8 mouse cellular contexts compared by ENCODE assay signal in genomic region chr14:21984757-21985425, GRCm38 (mm10). TPM values are rescaled to one million over a fixed set of nuclear protein-coding genes. Genes with fewer than 3 reads are reported as not detected.
DNase-seq lines count a peak whose midpoint lies in the region; ATAC-seq lines count a peak whose summit lies in the region.

No protein-coding gene starts in this region.

- no peak for ATAC-seq in forebrain, embryonic 15.5 days (replicated peaks)
- no peak for ATAC-seq in hindbrain, embryonic 16.5 days
- ATAC-seq in liver, embryonic 12.5 days = no peak
- no peak for ATAC-seq in neural tube, embryonic 13.5 days (ENCODE audit: low read depth)

- H3K4me2 ChIP-seq in forebrain, embryonic 15.5 days (replicated peaks) = peak overlapping the region; percentile 87
- peak overlapping the region; percentile 84 for H3K4me2 ChIP-seq in hindbrain, embryonic 16.5 days (ENCODE audit: low read length)
- H3K4me2 ChIP-seq in liver, embryonic 12.5 days = peak overlapping the region; percentile 69
- H3K4me2 ChIP-seq in neural tube, embryonic 13.5 days = peak overlapping the region; percentile 91

- H3K9ac ChIP-seq in forebrain, embryonic 15.5 days (replicated peaks) = peak overlapping the region; percentile 59
- peak overlapping the region; percentile 83 for H3K9ac ChIP-seq in hindbrain, embryonic 16.5 days (ENCODE audit: low read depth, low read length)
- peak overlapping the region; percentile 53 for H3K9ac ChIP-seq in liver, embryonic 12.5 days
- H3K9ac ChIP-seq in neural tube, embryonic 13.5 days = peak overlapping the region; percentile 97

- H3K9me3 ChIP-seq in forebrain, embryonic 15.5 days = no peaks in the 10 kb centered on the region
- H3K9me3 ChIP-seq in hindbrain, embryonic 16.5 days (ENCODE audit: control insufficient read depth, low read length) = no peaks in the 10 kb centered on the region
- no peaks in the 10 kb centered on the region for H3K9me3 ChIP-seq in liver, embryonic 12.5 days (replicated peaks)
- H3K9me3 ChIP-seq in neural tube, embryonic 13.5 days = no peaks in the 10 kb centered on the region

- H3K27me3 ChIP-seq in forebrain, embryonic 15.5 days = peaks cover 66% of the 10 kb centered on the region
- no peaks in the 10 kb centered on the region for H3K27me3 ChIP-seq in hindbrain, embryonic 16.5 days (replicated peaks; ENCODE audit: control insufficient read depth, insufficient read depth, low read length)
- peaks cover 97% of the 10 kb centered on the region for H3K27me3 ChIP-seq in liver, embryonic 12.5 days (replicated peaks)
- 0 out of 2 replicates have a peak, but pooled peaks cover 4% of the 10 kb centered on the region for H3K27me3 ChIP-seq in neural tube, embryonic 13.5 days

- peak overlapping the region; percentile 58 for H3K4me3 ChIP-seq in forebrain, embryonic 15.5 days
- H3K4me3 ChIP-seq in hindbrain, embryonic 16.5 days (ENCODE audit: low read length) = peak overlapping the region; percentile 75
- H3K4me3 ChIP-seq in liver, embryonic 12.5 days = peak overlapping the region; percentile 60
- peak overlapping the region; percentile 91 for H3K4me3 ChIP-seq in neural tube, embryonic 13.5 days

- no peaks in the 10 kb centered on the region for H3K36me3 ChIP-seq in forebrain, embryonic 15.5 days
- no peaks in the 10 kb centered on the region for H3K36me3 ChIP-seq in hindbrain, embryonic 16.5 days (ENCODE audit: control insufficient read depth, insufficient read depth, low read length)
- 0 out of 2 replicates have a peak, but pooled peaks cover 5% of the 10 kb centered on the region for H3K36me3 ChIP-seq in liver, embryonic 12.5 days
- H3K36me3 ChIP-seq in neural tube, embryonic 13.5 days = peaks cover 13% of the 10 kb centered on the region

- H3K4me1 ChIP-seq in forebrain, embryonic 15.5 days = peaks cover 69% of the 10 kb centered on the region
- H3K4me1 ChIP-seq in hindbrain, embryonic 16.5 days (ENCODE audit: control insufficient read depth, insufficient read depth, low read depth, low read length) = peaks cover 40% of the 10 kb centered on the region
- H3K4me1 ChIP-seq in liver, embryonic 12.5 days = peaks cover 39% of the 10 kb centered on the region
- H3K4me1 ChIP-seq in neural tube, embryonic 13.5 days (replicated peaks) = peaks cover 50% of the 10 kb centered on the region

- 4% methylated on average over 49 of the region's 49 CpGs for WGBS in forebrain, embryonic 15.5 days
- WGBS in hindbrain, embryonic 16.5 days = 3% methylated on average over 49 of the region's 49 CpGs
- 2% methylated on average over 49 of the region's 49 CpGs for WGBS in liver, embryonic 12.5 days (ENCODE audit: insufficient replicate concordance)
- WGBS in neural tube, embryonic 13.5 days = under 1% methylated on average over 49 of the region's 49 CpGs

- peak; percentile 82 for DNase-seq in 3134 (ENCODE audit: extremely low read depth, insufficient read length, low spot score)
- DNase-seq in adrenal gland, adult 18-20 months (ENCODE audit: low spot score in 2 of 2) = peak; percentile 58 to 68
- no peak for DNase-seq in frontal cortex, postnatal 25 days (ENCODE audit: low spot score in 2 of 2)
- no peak for DNase-seq in layer of hippocampus, postnatal 14 days (ENCODE audit: low spot score in 2 of 2)

- peak overlapping the region; percentile 89 for H3K27ac ChIP-seq in forebrain, embryonic 15.5 days (replicated peaks)
- H3K27ac ChIP-seq in hindbrain, embryonic 16.5 days (ENCODE audit: low read depth, low read length) = peak overlapping the region; percentile 92
- H3K27ac ChIP-seq in liver, embryonic 12.5 days = 0 out of 2 replicates have a peak overlapping the region, but pooled peaks have one; percentile 10
- peak overlapping the region; percentile 99 for H3K27ac ChIP-seq in neural tube, embryonic 13.5 days (replicated peaks)

RNA-seq across cellular contexts. Expression of gene Zfp503, which starts 4.5 kb away (rescaled TPM):
- total RNA-seq in adrenal gland, adult 18-20 months (2021) = 10 to 100 TPM; 21.9 to 25.3 TPM
- polyA plus RNA-seq in forebrain, embryonic 15.5 days (2015; fragmentation: Nextera tagmentation; extraction: Ambion mirVana) = 7.4 TPM in 2 replicates
- polyA plus RNA-seq in hindbrain, embryonic 16.5 days (2015; fragmentation: Nextera tagmentation; extraction: Ambion mirVana) = 8.0 and 9.9 TPM in 2 replicates
- polyA plus RNA-seq in liver, embryonic 12.5 days (2016; fragmentation: Nextera tagmentation; extraction: Ambion mirVana) = 2.8 and 4.0 TPM in 2 replicates
- polyA plus RNA-seq in neural tube, embryonic 13.5 days (2015; fragmentation: Nextera tagmentation; extraction: Ambion mirVana) = 16.9 and 20.4 TPM in 2 replicates
- total RNA-seq in layer of hippocampus, postnatal 14 days (2021) = 1 to 10 TPM; 2.9 TPM

RNA-seq across cellular contexts. Expression of gene Lrmda, which starts 34.6 kb away (rescaled TPM):
- 1 to 10 TPM; 6.8 to 9.1 TPM for total RNA-seq in adrenal gland, adult 18-20 months (2021)
- polyA plus RNA-seq in forebrain, embryonic 15.5 days (2015; fragmentation: Nextera tagmentation; extraction: Ambion mirVana) = 0.15 TPM in 1 of 2 replicates, not detected in the other
- polyA plus RNA-seq in hindbrain, embryonic 16.5 days (2015; fragmentation: Nextera tagmentation; extraction: Ambion mirVana) = 0.30 and 0.80 TPM in 2 replicates
- polyA plus RNA-seq in liver, embryonic 12.5 days (2016; fragmentation: Nextera tagmentation; extraction: Ambion mirVana) = 0.23 and 0.49 TPM in 2 replicates
- polyA plus RNA-seq in neural tube, embryonic 13.5 days (2015; fragmentation: Nextera tagmentation; extraction: Ambion mirVana) = 0.54 TPM in 1 of 2 replicates, not detected in the other
- under 1 TPM in 1 of 2 experiments, not detected in 1; 0.95 TPM for total RNA-seq in layer of hippocampus, postnatal 14 days (2021)

Comparison
In these comparisons a context has a peak if more than half of its experiments do, and no peak if none do; other contexts are left out.
1. DNase-seq: peak in 3134 (single experiment) and adrenal gland, adult 18-20 months (2 of 2); none in frontal cortex, postnatal 25 days (0 of 2) and layer of hippocampus, postnatal 14 days (0 of 2).
2. H3K27ac ChIP-seq: peak in every context shown above with its lines; median percentile 99 in neural tube, embryonic 13.5 days; 92 in hindbrain, embryonic 16.5 days; 89 in forebrain, embryonic 15.5 days; 10 in liver, embryonic 12.5 days.
3. Peak in every context shown above with its lines, with median percentiles within 50 percentile points of each other: H3K4me2 ChIP-seq, H3K4me3 ChIP-seq and H3K9ac ChIP-seq.